Mouse (Mus musculus) liver, embryonic 14.5 days (tissue): ENCODE data around the gene Zmat3.

Source experiments
- CTCF ChIP-seq: IDR thresholded peaks from 2 replicates; pipeline ENCODE4 v1.5.1; 2016; ENCODE audit warnings: antibody characterized with exemption, low read depth, control low read depth
- EP300 ChIP-seq: IDR thresholded peaks from 2 replicates; pipeline ENCODE4 v1.6.1; 2016; ENCODE audit warnings: antibody characterized with exemption, low read depth

- no peak for TF ChIP-seq CTCF
- no peak for TF ChIP-seq EP300
Observed at GRCm38 (mm10) chr3:32334901-32335300, 30.9 kb downstream of the Zmat3 start.
